ENCODE assay signal across 7 mouse cellular contexts in the genomic region with DNA sequence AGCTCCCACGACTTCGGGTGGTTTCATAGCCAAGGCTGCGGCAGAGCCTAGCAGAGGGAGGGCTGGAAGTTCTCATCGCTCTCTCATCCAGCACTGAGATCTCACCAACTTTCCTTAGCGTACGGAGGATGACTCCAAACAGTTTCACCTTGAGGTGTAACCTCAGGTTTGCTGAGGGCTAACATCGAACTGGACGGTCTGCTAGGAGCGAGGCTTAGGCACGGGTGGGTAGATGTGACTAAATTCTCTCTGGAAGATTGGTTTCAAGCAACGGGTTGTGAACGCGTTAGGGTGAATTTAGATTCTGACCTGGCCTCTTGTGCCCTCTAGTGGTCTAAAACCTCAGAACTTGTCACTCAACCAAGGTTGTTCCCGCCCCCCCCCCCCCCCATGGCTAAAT. TPM values are rescaled to one million over a fixed set of nuclear protein-coding genes. Genes with fewer than 3 reads are reported as not detected.
DNase-seq lines count a peak whose midpoint lies in the region; ATAC-seq and TF ChIP-seq lines count a peak whose summit lies in the region.

No protein-coding gene starts in this region.

- peak overlapping the region; percentile 70 for H3K9ac ChIP-seq in heart, embryonic 16.5 days (ENCODE audit: low read length)
- H3K9ac ChIP-seq in lung, embryonic 16.5 days (ENCODE audit: low read length): peak overlapping the region; percentile 68

- TF ChIP-seq CTCF in Patski (IDR thresholded peaks at IDR 0.05): peak; percentile 57

- no peaks in the 10 kb centered on the region for H3K36me3 ChIP-seq in embryonic facial prominence, embryonic 10.5 days (replicated peaks)
- H3K36me3 ChIP-seq in heart, embryonic 16.5 days (ENCODE audit: control insufficient read depth, insufficient read depth): no peaks in the 10 kb centered on the region
- no peaks in the 10 kb centered on the region for H3K36me3 ChIP-seq in lung, embryonic 16.5 days (ENCODE audit: control insufficient read depth, insufficient read depth, low read length)

- no peaks in the 10 kb centered on the region for H3K9me3 ChIP-seq in embryonic facial prominence, embryonic 10.5 days
- H3K9me3 ChIP-seq in heart, embryonic 16.5 days (replicated peaks; ENCODE audit: control insufficient read depth, low read length): no peaks in the 10 kb centered on the region
- H3K9me3 ChIP-seq in lung, embryonic 16.5 days (ENCODE audit: control insufficient read depth, low read length): no peaks in the 10 kb centered on the region

- peak overlapping the region; percentile 26; the same call in 1 of the 2 replicates for H3K27ac ChIP-seq in embryonic facial prominence, embryonic 10.5 days (replicated peaks)
- H3K27ac ChIP-seq in heart, embryonic 16.5 days (ENCODE audit: low read length): no peak overlapping the region
- H3K27ac ChIP-seq in lung, embryonic 16.5 days (ENCODE audit: low read length): no peak overlapping the region

- peaks cover 2% of the 10 kb centered on the region for H3K27me3 ChIP-seq in Patski
- H3K27me3 ChIP-seq in embryonic facial prominence, embryonic 10.5 days (replicated peaks; ENCODE audit: low read depth, poor library complexity, severe bottlenecking): peaks cover 76% of the 10 kb centered on the region
- peaks cover 41% of the 10 kb centered on the region for H3K27me3 ChIP-seq in heart, embryonic 16.5 days (ENCODE audit: control insufficient read depth, insufficient read depth, low read length)
- peaks cover 22% of the 10 kb centered on the region for H3K27me3 ChIP-seq in lung, embryonic 16.5 days (ENCODE audit: control insufficient read depth, insufficient read depth, low read depth, low read length)

- peak; percentile 78 for ATAC-seq in CD4-positive, CD25-positive, alpha-beta regulatory T cell, adult 4 months
- ATAC-seq in Patski: peak; percentile 47
- ATAC-seq in heart, embryonic 16.5 days (replicated peaks; ENCODE audit: extremely low read depth, insufficient read depth, low FRiP score): no peak
- ATAC-seq in lung, embryonic 16.5 days (ENCODE audit: low read depth): peak; percentile 70; the same call in 1 of the 2 replicates

- POLR2A ChIA-PET in Patski (lab: Charles Lee): interaction anchor here (0.6 to 0.7 kb wide), 2 partner anchors 117 to 257 kb away, joined by 3 to 4 read pairs; no protein-coding TSS in a partner anchor

- peak; percentile 37 for DNase-seq in Patski (ENCODE audit: low read depth, low spot score)
- peak; percentile 75 for DNase-seq in embryonic facial prominence, embryonic 10.5 days (ENCODE audit: low spot score)
- DNase-seq in kidney, postnatal 25 days: peak; percentile 44 to 81
- DNase-seq in retina, adult 2 months (ENCODE audit: low read depth, low spot score): peak; percentile 38

- H3K4me1 ChIP-seq in embryonic facial prominence, embryonic 10.5 days: peaks cover 16% of the 10 kb centered on the region
- H3K4me1 ChIP-seq in heart, embryonic 16.5 days (ENCODE audit: control insufficient read depth, insufficient read depth, low read length): peaks cover 4% of the 10 kb centered on the region
- H3K4me1 ChIP-seq in lung, embryonic 16.5 days (replicated peaks; ENCODE audit: control insufficient read depth, insufficient read depth, low read length): peaks cover 3% of the 10 kb centered on the region; the same call in 1 of the 2 replicates

- peak overlapping the region; percentile 49 for H3K4me3 ChIP-seq in embryonic facial prominence, embryonic 10.5 days
- H3K4me3 ChIP-seq in heart, embryonic 16.5 days (ENCODE audit: low read length): peak overlapping the region; percentile 52
- H3K4me3 ChIP-seq in lung, embryonic 16.5 days (ENCODE audit: low read length): peak overlapping the region; percentile 49

- in situ Hi-C loops in Patski (cut with MboI; ENCODE audit: low pct_unique_long_range_greater_than_20kb): loop anchor here (10.0 kb wide), 2 partner anchors 198 to 548 kb away; no protein-coding TSS in a partner anchor

- CTCF ChIA-PET in Patski (lab: Charles Lee): interaction anchor here (0.7 to 3.1 kb wide), 16 partner anchors 14 to 1288 kb away, joined by 3 to 22 read pairs (median 4); no protein-coding TSS in a partner anchor

- 2% methylated on average over 14 of the region's 14 CpGs for WGBS in embryonic facial prominence, embryonic 10.5 days
- 4% methylated on average over 14 of the region's 14 CpGs for WGBS in heart, embryonic 16.5 days
- 2% methylated on average over 14 of the region's 14 CpGs for WGBS in lung, embryonic 16.5 days

- peak overlapping the region; percentile 89 for H3K4me2 ChIP-seq in heart, embryonic 16.5 days (ENCODE audit: low read depth, low read length)
- H3K4me2 ChIP-seq in lung, embryonic 16.5 days (ENCODE audit: low read depth, low read length): peak overlapping the region; percentile 76

RNA-seq across cellular contexts. Expression of a gene that starts 9.0 kb away (rescaled TPM):
- under 1 TPM in 1 of 2 experiments, not detected in 1; 0.66 TPM for polyA plus RNA-seq in CD4-positive, CD25-positive, alpha-beta regulatory T cell, adult 4 months (2017; shearing (Covaris generic))
- 7.5 TPM for polyA plus RNA-seq in Patski (2021)
- polyA plus RNA-seq in embryonic facial prominence, embryonic 10.5 days (2016; fragmentation: Nextera tagmentation; extraction: Ambion mirVana): 44.2 and 56.6 TPM in 2 replicates
- 11.6 and 17.2 TPM in 2 replicates for polyA plus RNA-seq in heart, embryonic 16.5 days (2015; fragmentation: Nextera tagmentation; extraction: Ambion mirVana)
- polyA plus RNA-seq in lung, embryonic 16.5 days (2015; fragmentation: Nextera tagmentation; extraction: Ambion mirVana): 53.3 and 53.6 TPM in 2 replicates
